Mouse (Mus musculus) thymus, adult 2 months (tissue): ENCODE data around the gene BC035044.

Source experiments
- CTCF ChIP-seq: fragments of 200-500 bp; IDR thresholded peaks from 2 replicates; pipeline ENCODE4 v1.5.1; 2012; ENCODE audit warnings: mild to moderate bottlenecking, control low read depth, low read length, moderate library complexity, borderline replicate concordance; ENCODE audit not compliant: control insufficient read depth, poor library complexity, insufficient read depth; ENCODE audit errors: extremely low read depth
- POLR2A ChIP-seq: fragments of 200-500 bp; IDR thresholded peaks from 2 replicates; pipeline ENCODE4 v1.6.1; 2012; ENCODE audit warnings: mild to moderate bottlenecking, low read length, control low read depth, moderate library complexity; ENCODE audit not compliant: control insufficient read depth, poor library complexity, insufficient read depth; ENCODE audit errors: extremely low read depth

DNA sequence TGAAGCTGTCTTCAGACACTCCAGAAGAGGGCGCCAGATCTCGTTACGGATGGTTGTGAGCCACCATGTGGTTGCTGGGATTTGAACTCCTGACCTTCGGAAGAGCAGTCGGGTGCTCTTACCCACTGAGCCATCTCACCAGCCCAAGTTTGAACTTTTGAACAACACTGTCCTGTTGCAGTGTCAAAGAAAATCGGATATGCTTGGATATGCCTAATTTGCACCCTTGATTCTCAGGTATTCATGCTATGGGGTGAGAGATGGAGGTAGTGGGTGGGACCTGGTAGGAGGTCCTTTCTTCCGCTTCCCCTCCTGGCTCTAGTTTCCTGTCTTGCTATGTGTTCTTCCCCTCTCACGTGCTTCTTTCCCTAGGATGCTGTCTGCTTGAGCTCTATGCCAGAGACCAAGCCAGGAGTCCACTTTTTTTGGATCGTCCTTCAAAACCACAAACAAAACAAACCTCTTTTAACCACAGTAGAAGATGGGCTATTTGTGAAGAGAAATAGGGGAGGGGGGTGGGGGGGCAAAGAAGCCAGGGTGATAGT, 44.9 kb downstream of the BC035044 start:
- TF ChIP-seq CTCF (no peak), POLR2A (no peak)
